Mouse (Mus musculus) thymus, postnatal 4 days (tissue): ENCODE results near the gene Rasgrp1.

Experiments used
- DNase-seq: peaks from one replicate; pipeline ENCODE4 v3.0.0; 2021

The Rasgrp1 gene

GRCm38 (mm10) chr2:117342547-117343239 lies at the start of gene Rasgrp1:
TSS of gene Rasgrp1 (minus strand) at chr2:117343001.
- DNase-seq, result peak; percentile 91

GRCm38 (mm10) chr2:117389925-117390892 lies 47.4 kb upstream of the Rasgrp1 start:
- no peak for DNase-seq

GRCm38 (mm10) chr2:117389460-117389859 lies 46.7 kb upstream of the Rasgrp1 start:
- no peak for DNase-seq

GRCm38 (mm10) chr2:117388121-117388520 lies 45.3 kb upstream of the Rasgrp1 start:
- DNase-seq, result no peak

- DNase-seq, result no peak
Observed at GRCm38 (mm10) chr2:117386981-117387705, 44.3 kb upstream of the Rasgrp1 start.

- DNase-seq, result no peak
Observed at GRCm38 (mm10) chr2:117386036-117386590, 43.3 kb upstream of the Rasgrp1 start.

- DNase-seq, result no peak
Observed at GRCm38 (mm10) chr2:117381314-117381713, 38.5 kb upstream of the Rasgrp1 start.

GRCm38 (mm10) chr2:117374293-117374830 lies 31.6 kb upstream of the Rasgrp1 start:
- no peak for DNase-seq

- DNase-seq, result no peak
Observed at GRCm38 (mm10) chr2:117371706-117372105, 28.9 kb upstream of the Rasgrp1 start.

GRCm38 (mm10) chr2:117366478-117366877 lies 23.7 kb upstream of the Rasgrp1 start:
- no peak for DNase-seq

- DNase-seq, result no peak
Observed at GRCm38 (mm10) chr2:117364056-117364455, 21.3 kb upstream of the Rasgrp1 start.

GRCm38 (mm10) chr2:117357939-117358338 lies 15.1 kb upstream of the Rasgrp1 start:
- no peak for DNase-seq

- no peak for DNase-seq
Observed at GRCm38 (mm10) chr2:117352305-117353123, 9.7 kb upstream of the Rasgrp1 start.

- peak; percentile 44 for DNase-seq
Observed at GRCm38 (mm10) chr2:117350138-117350537, 7.3 kb upstream of the Rasgrp1 start.

GRCm38 (mm10) chr2:117343240-117343624 lies 431 bp upstream of the Rasgrp1 start:
- DNase-seq, result peak; percentile 71

- DNase-seq, result peak; percentile 98
Observed at GRCm38 (mm10) chr2:117342090-117342546, 683 bp downstream of the Rasgrp1 start.

- DNase-seq, result no peak
Observed at GRCm38 (mm10) chr2:117338501-117338900, 4.3 kb downstream of the Rasgrp1 start.

GRCm38 (mm10) chr2:117337902-117338301 lies 4.9 kb downstream of the Rasgrp1 start:
- peak; percentile 4 for DNase-seq

GRCm38 (mm10) chr2:117336946-117337665 lies 5.7 kb downstream of the Rasgrp1 start:
- DNase-seq, result peak; percentile 7

- peak; percentile 3 for DNase-seq
Observed at GRCm38 (mm10) chr2:117335552-117336188, 7.1 kb downstream of the Rasgrp1 start.
